Mouse (Mus musculus) layer of hippocampus, adult 2 months (tissue): ENCODE measurements around the gene Oscar. TPM values are rescaled to one million over a fixed set of nuclear protein-coding genes. Genes with fewer than 3 reads are reported as not detected.

Experiments
- DNase-seq, 2 experiments: peaks; one replicate each; pipeline ENCODE4 v3.0.0; 2022; ENCODE audit warnings: low spot score in 2 of 2
- H3K27ac ChIP-seq: fragments of 200-600 bp; 2 replicates; pipeline ENCODE4 v1.8.1; 2022
- H3K4me3 ChIP-seq: fragments of 200-600 bp; 2 replicates; pipeline ENCODE4 v1.8.1; 2022; ENCODE audit warnings: mild to moderate bottlenecking
- CTCF ChIP-seq: fragments of 200-600 bp; conservative IDR thresholded peaks from 2 replicates; pipeline ENCODE4 v1.8.1; 2022; ENCODE audit warnings: antibody characterized with exemption, mild to moderate bottlenecking, moderate library complexity
- long read RNA-seq, 2 experiments: library from polyadenylated mRNA; stranded (forward); transcript quantifications; one replicate each; pipeline ENCODE4 v2.0.0; 2021; ENCODE audit warnings: borderline mapping rate in 2 of 2
- total RNA-seq, 2 experiments: library from RNA; stranded (reverse); gene quantifications; 2 replicates each; pipeline ENCODE4 v1.2.3; 2021

The Oscar gene
- 1 to 10 TPM in 1 of 2 experiments, under 1 TPM in 1; 0.56 to 1.5 TPM for total RNA-seq
- long read RNA-seq, experiment 1, partial matches to known transcripts, result 0 of 1 reads
- long read RNA-seq, experiment 1, other reads (novel, unspliced or antisense), result 1 of 1 reads
- long read RNA-seq, experiment 2, result 0 reads

DNA sequence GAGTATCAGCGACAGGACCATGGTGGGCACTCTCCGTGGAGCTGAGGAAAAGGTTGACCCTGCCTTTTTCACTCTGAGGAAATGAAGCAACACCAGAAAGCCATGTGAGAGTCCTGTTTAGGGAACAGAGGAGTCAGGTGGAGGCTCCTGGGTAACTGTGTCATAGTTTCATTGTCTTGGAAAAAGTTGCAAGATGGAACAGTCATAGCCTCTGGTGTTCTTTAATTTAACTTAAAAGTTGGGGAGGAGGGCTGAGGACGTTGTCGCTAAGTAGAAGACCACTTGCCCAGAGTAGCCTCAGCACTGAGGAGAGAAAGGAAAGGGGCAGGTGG, at the start of gene Oscar:
TSS of gene Oscar (minus strand) at position 101 of the 332 bp plus-strand sequence.
- peak within 1 kb of the TSS; percentile 93 for H3K4me3 ChIP-seq
- peak within 1 kb of the TSS; percentile 97 for H3K27ac ChIP-seq
- no peak for TF ChIP-seq CTCF
- no peak for DNase-seq

DNA sequence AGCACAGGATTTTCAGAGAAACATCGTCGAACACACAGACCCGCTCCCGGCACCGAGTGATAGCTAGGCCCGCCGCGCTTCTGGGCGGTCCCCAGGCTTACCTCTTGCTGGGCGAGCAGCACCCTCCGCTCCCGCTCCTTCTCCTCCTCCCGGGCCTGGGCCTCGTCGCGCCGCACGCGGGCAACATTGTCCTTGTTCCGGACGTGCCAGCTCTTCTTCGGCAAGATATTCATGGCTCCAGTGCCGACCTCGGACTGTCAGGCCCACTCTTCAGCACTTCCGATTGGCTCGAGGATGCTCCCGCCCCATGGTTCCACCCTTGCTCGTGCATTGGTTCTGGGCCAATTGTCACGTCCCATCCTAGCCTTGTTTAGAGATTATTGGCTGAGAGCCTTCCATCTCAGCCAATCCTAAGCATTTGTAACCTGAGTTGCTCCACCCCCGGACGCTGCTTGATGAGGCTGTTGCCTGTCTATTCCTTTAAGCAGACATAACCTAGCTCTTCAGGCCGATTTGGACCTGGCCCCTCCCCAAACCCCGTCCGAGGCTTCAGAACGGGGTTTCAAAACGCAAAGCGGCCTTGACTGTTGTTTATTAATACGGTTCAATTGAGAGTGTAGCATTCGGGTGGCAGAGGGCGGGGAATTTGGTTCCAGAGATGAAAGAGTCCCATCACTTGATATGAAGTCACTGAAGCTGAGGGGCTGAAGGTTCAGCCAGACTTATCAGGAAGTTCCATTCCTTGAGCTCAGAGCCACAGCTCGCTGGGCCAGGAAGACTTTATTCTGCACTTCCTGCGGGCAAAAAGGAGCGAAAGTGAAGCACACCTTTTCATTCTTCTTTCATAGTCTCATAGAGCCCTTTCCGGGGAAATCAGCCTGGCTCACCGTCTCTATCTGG, 49.5 kb upstream of the Oscar start, which contains the start of gene Leng1:
TSS of gene Leng1 (minus strand) at position 626 of the 900 bp plus-strand sequence.
- no peak for TF ChIP-seq CTCF
- peak within 1 kb of the TSS; percentile 66 for H3K4me3 ChIP-seq
- peak; percentile 97 to 98 for DNase-seq

DNA sequence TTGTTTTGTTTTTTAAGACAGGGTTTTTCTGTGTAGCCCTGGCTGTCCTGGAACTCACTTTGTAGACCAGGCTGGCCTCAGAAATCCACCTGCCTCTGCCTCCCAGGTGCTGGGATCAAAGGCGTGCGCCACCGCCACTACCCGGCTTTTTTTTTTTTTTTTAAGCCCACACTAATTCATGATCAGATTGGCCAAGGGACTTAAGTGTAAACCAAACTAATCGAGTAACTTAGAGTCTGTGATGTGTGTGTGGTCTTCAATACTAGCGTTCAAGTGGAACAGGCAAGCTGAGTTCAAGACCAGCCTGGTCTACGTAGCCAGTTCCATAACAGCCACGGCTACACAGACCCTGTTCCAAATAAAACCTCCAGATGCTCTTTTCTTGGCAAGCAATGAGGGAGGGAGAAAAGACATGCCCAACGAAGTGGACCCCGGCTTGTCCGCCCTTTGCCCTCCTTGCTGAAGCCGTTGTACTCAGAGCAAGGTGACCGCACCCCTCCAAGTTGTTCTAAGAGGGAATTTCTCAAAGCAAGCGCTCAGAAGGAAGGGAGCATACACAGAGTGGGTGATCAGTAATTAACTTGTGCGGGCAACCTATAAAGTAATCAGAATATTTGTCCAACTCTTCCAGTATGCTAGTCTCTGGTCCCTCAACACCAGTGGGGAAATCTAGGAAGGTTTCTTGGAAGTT, 48.7 kb upstream of the Oscar start:
- DNase-seq, result no peak
- peak overlapping the region; percentile 87 for H3K27ac ChIP-seq
- H3K4me3 ChIP-seq, result peak overlapping the region; percentile 66
- TF ChIP-seq CTCF, result no peak

More for the DNA sequence above, 49.5 kb upstream of the Oscar start, which contains the start of gene Leng1:
- peak within 1 kb of the TSS; percentile 87 for H3K27ac ChIP-seq

DNA sequence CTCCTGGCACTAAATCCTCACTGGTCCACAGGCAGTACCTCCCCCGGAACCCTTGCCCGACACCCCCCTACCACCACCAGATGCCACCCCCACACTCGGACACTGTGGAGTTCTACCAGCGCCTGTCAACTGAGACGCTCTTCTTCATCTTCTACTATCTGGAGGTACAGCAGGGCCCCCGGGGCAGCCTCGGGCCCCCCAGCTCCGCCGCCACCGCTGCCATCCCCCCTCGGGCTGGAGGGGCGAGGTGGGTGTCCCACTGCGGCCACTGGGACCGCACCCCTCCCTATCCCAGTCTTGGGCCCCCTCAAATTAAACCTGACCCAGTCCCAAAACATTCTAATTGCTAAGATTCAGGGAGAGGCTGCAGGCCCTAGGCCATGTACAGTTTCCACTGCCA, 42.6 kb upstream of the Oscar start:
- Histone ChIP-seq H3K4me3 (no peak overlapping the region), H3K27ac (no peak overlapping the region)
- DNase-seq, result no peak
- no peak for TF ChIP-seq CTCF

DNA sequence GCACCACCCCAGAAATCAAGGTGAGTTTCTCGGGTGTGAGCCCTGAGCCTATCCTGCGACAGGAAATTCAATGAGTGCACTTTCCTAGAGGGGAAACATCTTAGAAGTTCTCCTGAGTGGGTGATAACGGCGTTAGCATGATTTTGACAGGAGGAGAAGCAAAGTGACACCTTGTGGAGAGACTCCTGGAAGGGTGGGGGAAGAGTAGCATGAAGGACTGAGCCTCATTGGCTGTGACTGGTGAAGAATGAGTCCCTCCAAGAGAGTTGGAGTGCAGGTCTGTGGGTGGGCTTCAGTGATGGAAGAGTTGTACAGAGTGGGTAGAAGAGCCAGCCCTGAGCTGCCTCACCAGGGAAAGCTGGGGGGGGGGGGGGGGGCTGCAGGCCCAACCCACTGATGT, 41.0 kb upstream of the Oscar start:
- no peak for TF ChIP-seq CTCF
- Histone ChIP-seq H3K4me3 (no peak overlapping the region), H3K27ac (no peak overlapping the region)
- no peak for DNase-seq

DNA sequence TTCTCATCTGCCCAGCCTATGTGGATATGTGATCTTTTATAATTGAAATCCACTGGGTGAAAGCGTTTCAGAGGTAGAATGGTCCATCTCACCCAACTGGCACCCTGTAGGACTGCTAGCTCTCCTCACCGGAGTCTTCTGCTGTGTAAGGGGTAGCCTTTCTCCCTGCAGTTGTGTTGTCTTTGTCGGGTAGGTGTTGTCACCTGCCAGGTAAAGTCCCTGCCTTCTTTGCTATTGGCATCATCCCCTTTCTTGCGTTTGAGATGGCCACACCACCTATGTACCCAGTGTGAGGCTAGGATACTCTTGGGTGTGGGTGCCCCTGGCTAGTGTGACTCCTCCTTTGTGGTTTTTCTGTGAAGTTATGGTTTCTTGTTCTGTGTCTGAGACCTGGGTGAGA, 30.7 kb upstream of the Oscar start:
- no peak for DNase-seq
- peak overlapping the region; percentile 95 for H3K4me3 ChIP-seq
- TF ChIP-seq CTCF, result no peak
- H3K27ac ChIP-seq, result peak overlapping the region; percentile 36; the same call in 1 of the 2 replicates

DNA sequence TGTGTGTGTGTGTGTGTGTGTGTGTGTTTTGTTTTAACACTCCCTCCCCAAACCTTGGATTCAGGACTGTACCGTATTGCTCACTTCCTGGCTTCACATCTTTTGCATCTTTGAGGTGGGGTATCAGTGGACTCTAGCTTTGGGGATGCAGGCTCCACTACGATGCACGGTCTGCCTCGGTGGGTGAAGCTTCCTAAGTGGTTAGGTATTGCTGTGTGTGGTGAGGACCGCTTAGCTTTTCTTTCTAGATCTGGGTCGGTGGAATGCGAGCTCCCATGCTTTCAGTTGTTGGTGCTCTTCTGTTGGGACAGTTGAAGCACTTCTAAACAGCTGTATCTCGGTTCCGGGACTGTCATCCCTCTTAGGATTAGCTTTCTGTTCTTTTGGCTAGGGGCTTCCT, 30.2 kb upstream of the Oscar start:
- no peak for DNase-seq
- no peak for TF ChIP-seq CTCF
- Histone ChIP-seq H3K4me3 (peak overlapping the region; percentile 95), H3K27ac (peak overlapping the region; percentile 36; the same call in 1 of the 2 replicates)

DNA sequence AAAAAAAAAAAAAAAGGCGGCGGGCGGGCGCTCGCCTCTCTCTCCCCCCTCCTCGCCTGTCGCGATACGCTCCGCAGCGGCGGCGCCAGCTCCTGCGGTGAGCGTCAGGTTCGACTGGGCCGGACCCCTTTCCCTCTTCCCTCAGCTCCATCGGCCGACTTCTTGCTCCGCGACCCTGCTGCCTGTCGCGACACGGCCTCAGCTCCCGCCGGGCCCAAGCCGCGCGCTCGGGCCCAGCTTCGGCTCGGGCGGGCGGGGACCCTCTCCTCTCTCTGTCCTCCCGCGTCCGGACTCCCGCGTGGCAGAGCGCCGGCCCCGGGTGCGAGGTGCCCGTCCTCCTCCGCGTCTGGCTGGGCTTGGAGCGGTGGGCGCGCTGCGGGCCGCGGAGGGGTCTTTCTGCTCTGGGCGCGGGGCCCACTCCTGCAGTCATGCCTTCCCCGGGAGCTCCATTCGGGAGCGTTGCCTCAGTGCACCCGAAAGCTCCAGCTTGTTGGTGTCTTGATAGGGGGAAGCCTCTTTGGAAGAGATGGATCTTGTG, 29.6 kb upstream of the Oscar start:
- Histone ChIP-seq H3K4me3 (peak overlapping the region; percentile 95), H3K27ac (peak overlapping the region; percentile 98)
- no peak for DNase-seq
- no peak for TF ChIP-seq CTCF

DNA sequence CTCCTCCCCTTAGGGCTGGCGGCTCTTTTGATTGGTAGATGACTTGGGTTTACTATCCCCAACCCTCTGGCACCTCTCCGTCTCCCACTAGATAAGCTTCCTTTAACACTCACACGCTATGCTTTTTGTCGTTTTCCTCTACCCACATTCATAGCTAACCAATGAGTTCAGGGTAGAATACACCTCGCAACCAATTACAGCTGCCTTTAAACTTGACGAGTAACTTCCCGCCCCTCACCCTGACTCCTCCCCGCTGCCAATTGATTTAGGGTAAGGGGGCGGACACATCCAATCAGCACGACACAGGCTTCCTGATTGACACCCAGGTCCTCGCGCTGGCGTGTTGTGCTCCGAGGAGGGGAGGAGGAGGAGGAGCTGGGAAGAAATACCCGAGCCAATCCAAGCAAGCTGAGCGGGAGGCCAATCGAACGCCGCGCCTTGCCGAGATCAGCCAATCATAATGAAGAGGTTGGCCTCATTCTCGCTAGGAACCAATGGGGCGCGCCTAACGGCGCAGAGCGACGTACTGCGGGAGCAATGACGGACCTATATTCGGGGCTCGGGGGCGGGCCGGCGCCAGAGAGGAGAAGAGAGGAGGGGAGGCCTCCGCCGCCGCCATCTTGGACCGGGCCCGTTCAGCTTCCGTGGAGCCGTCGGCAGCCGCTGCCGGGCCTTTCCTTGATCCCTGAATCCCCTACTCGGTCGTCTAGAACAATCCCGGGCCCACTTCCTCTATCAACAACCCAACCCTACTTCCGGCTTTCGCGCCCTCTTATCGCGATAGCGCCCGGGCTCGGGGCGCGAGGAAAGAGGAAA, 28.9 kb upstream of the Oscar start, which contains the start of gene Cnot3:
TSS of gene Cnot3 (plus strand) at position 597 of the 816 bp plus-strand sequence.
- Histone ChIP-seq H3K4me3 (peak within 1 kb of the TSS; percentile 95), H3K27ac (peak within 1 kb of the TSS; percentile 98)
- DNase-seq, result peak; percentile 97 to 100
- TF ChIP-seq CTCF, result no peak

DNA sequence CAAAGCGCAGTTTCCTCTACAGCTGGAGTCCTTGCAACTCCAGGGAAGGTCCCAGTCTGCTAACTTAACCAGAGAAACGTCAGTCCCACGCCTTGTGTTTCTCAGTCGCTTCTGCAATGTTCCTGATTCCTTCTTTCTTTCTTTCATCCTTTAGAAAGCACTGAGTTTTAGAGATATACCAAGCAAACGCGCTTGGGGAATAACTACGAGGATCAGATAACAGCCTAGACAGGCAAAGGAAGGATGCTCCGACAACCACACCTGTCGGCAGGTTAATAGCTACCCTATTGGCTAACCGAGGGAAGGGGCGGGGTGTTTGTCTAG, 28.4 kb upstream of the Oscar start:
- peak overlapping the region; percentile 60 for H3K4me3 ChIP-seq
- DNase-seq, result no peak
- TF ChIP-seq CTCF, result no peak
- peak overlapping the region; percentile 68 for H3K27ac ChIP-seq

DNA sequence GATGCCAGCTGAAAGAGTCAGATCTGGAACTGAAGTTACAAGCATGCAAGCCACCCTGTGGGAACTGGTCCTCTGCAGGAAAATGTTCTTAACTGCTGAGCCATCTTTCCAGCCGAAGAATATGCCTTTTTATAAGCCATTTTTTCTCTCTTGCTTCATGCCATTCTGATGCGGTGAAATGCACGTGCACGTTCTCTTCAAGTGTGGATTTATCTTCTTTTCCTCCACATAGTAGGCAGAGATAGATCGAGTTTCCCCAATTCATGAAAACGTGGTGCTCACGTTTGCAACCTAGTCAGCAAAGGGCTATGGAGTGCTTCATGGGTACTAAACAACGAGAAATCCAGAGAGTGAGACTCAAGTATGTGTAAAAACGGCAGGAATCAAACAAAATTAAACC, 27.9 kb upstream of the Oscar start:
- DNase-seq, result no peak
- Histone ChIP-seq H3K4me3 (peak overlapping the region; percentile 60), H3K27ac (peak overlapping the region; percentile 68)
- TF ChIP-seq CTCF, result no peak

DNA sequence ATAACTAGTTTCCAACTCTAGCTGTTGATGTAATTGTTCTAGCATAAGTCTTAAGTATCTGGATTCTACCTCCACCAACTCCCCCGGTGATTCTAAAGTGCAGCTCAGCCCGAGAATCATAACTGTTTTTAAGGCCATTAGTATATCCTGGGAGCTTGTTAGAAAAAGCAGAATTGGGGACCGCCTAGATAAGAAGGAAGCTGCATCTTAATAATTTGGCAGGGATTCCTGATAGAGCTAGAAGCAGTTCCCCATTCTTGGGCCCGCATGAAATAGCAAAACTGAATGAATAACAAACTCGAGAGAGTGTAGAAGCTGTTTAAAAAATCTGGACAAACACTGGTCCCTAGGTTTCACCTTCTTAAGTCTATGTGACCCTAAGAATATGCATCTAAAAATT, 27.5 kb upstream of the Oscar start:
- no peak for TF ChIP-seq CTCF
- Histone ChIP-seq H3K27ac (no peak overlapping the region), H3K4me3 (no peak overlapping the region)
- no peak for DNase-seq
